Mouse (Mus musculus) lung, postnatal 0 days (tissue): ENCODE measurements at regions not wholly inside any gene's neighbourhood (a gene's known extent, or its start where the extent isn't known, plus 50 kb on each side); places are given as distances from the start of the nearest gene placed in this dataset.

Experiments
- ATAC-seq: fragments of 200-750 bp; cut with Nextera tagmentation; 2 replicates; pipeline ENCODE4 v1.8.0; 2017; ENCODE audit warnings: moderate library complexity
- DNase-seq: peaks from one replicate; pipeline ENCODE4 v3.0.0-alpha.2; 2016; ENCODE audit warnings: low spot score
- H3K27ac ChIP-seq: fragments of 300-500 bp; sonication (generic); 2 replicates; pipeline ENCODE4 v1.5.1; 2014; ENCODE audit warnings: antibody characterized with exemption, mild to moderate bottlenecking, low read length, mixed read lengths
- H3K27me3 ChIP-seq: fragments of 300-500 bp; sonication (generic); replicated peaks from 2 replicates; pipeline ENCODE4 v1.6.1; 2014; ENCODE audit warnings: low read length, mixed read lengths; ENCODE audit not compliant: insufficient read depth
- H3K36me3 ChIP-seq: fragments of 300-500 bp; sonication (generic); 2 replicates; pipeline ENCODE4 v1.6.1; 2014; ENCODE audit warnings: low read length, mixed read lengths; ENCODE audit not compliant: insufficient read depth
- H3K4me1 ChIP-seq: fragments of 300-500 bp; sonication (generic); 2 replicates; pipeline ENCODE4 v1.6.1; 2014; ENCODE audit warnings: antibody characterized with exemption, low read depth, low read length, mixed read lengths; ENCODE audit not compliant: insufficient read depth
- H3K4me2 ChIP-seq: fragments of 300-500 bp; sonication (generic); replicated peaks from 2 replicates; pipeline ENCODE4 v1.6.1; 2014; ENCODE audit warnings: low read depth, mild to moderate bottlenecking, low read length, moderate library complexity, mixed read lengths
- H3K4me3 ChIP-seq: fragments of 300-500 bp; sonication (generic); 2 replicates; pipeline ENCODE4 v1.5.1; 2014; ENCODE audit warnings: low read depth, low read length
- H3K9ac ChIP-seq: fragments of 300-500 bp; sonication (generic); replicated peaks from 2 replicates; pipeline ENCODE4 v1.6.1; 2014; ENCODE audit warnings: low read depth, mild to moderate bottlenecking
- H3K9me3 ChIP-seq: fragments of 300-500 bp; sonication (generic); 2 replicates; pipeline ENCODE4 v1.6.1; 2016; ENCODE audit warnings: low read length, mixed read lengths
- CTCF ChIP-seq: IDR thresholded peaks from 2 replicates; pipeline ENCODE4 v1.5.1; 2016; ENCODE audit warnings: antibody characterized with exemption, mild to moderate bottlenecking
- EP300 ChIP-seq: IDR thresholded peaks from 2 replicates; pipeline ENCODE4 v1.6.1; 2016; ENCODE audit warnings: antibody characterized with exemption, mild to moderate bottlenecking, control low read depth
- WGBS: fragments of 180-500 bp; shearing (Covaris S2); extraction: QIAGEN DNeasy Blood & Tissue Kit; methylation state at CpG from one replicate; pipeline ENCODE4 v1.1.7; 2014; 5-methylcytosine and 5-hydroxymethylcytosine counted together

GRCm38 (mm10) chr13:35302088-35302487, 275.2 kb upstream of the Eci2 start:
- TF ChIP-seq CTCF = no peak
- TF ChIP-seq EP300 = no peak
- no peaks in the 10 kb centered on the region for H3K27me3 ChIP-seq
- H3K9ac ChIP-seq = no peak overlapping the region
- no peak overlapping the region for H3K27ac ChIP-seq
- no peaks in the 10 kb centered on the region for H3K9me3 ChIP-seq
- H3K36me3 ChIP-seq = no peaks in the 10 kb centered on the region
- DNase-seq (no peak), ATAC-seq (no peak)
- 63% methylated on average over 1 of the region's 1 CpGs for WGBS
- H3K4me1 ChIP-seq = no peaks in the 10 kb centered on the region
- H3K4me2 ChIP-seq = no peak overlapping the region
- no peak overlapping the region for H3K4me3 ChIP-seq

- 83% methylated on average over 1 of the region's 1 CpGs for WGBS
- TF ChIP-seq CTCF (peak; percentile 32; the same call in 1 of the 2 replicates), EP300 (no peak)
- H3K27me3 ChIP-seq = no peaks in the 10 kb centered on the region
- DNase-seq (no peak), ATAC-seq (no peak)
- no peaks in the 10 kb centered on the region for H3K4me1 ChIP-seq
- no peak overlapping the region for H3K27ac ChIP-seq
- no peak overlapping the region for H3K4me3 ChIP-seq
- no peaks in the 10 kb centered on the region for H3K9me3 ChIP-seq
- H3K4me2 ChIP-seq = no peak overlapping the region
- H3K36me3 ChIP-seq = no peaks in the 10 kb centered on the region
- no peak overlapping the region for H3K9ac ChIP-seq
Observed at GRCm38 (mm10) chr13:35316772-35317171, 289.9 kb upstream of the Eci2 start.

GRCm38 (mm10) chr13:35326682-35327242, 299.9 kb upstream of the Eci2 start:
- Histone ChIP-seq H3K4me1 (no peaks in the 10 kb centered on the region), H3K36me3 (no peaks in the 10 kb centered on the region), H3K27me3 (no peaks in the 10 kb centered on the region), H3K4me3 (no peak overlapping the region), H3K27ac (no peak overlapping the region), H3K9me3 (no peaks in the 10 kb centered on the region), H3K4me2 (peak overlapping the region; percentile 25; the same call in 1 of the 2 replicates), H3K9ac (no peak overlapping the region)
- TF ChIP-seq EP300 (no peak), CTCF (no peak)
- ATAC-seq (no peak), DNase-seq (no peak)
- WGBS = 42% methylated on average over 10 of the region's 10 CpGs

- 43% methylated on average over 2 of the region's 2 CpGs for WGBS
- no peak overlapping the region for H3K4me3 ChIP-seq
- H3K4me1 ChIP-seq = no peaks in the 10 kb centered on the region
- H3K9me3 ChIP-seq = no peaks in the 10 kb centered on the region
- no peak overlapping the region for H3K9ac ChIP-seq
- no peaks in the 10 kb centered on the region for H3K36me3 ChIP-seq
- ATAC-seq (no peak), DNase-seq (no peak)
- H3K27me3 ChIP-seq = no peaks in the 10 kb centered on the region
- no peak overlapping the region for H3K27ac ChIP-seq
- TF ChIP-seq CTCF (no peak), EP300 (no peak)
- H3K4me2 ChIP-seq = no peak overlapping the region
Observed at GRCm38 (mm10) chr13:35328320-35328719, 301.4 kb upstream of the Eci2 start.

- H3K36me3 ChIP-seq = no peaks in the 10 kb centered on the region
- H3K4me3 ChIP-seq = no peak overlapping the region
- WGBS = 83% methylated on average over 1 of the region's 1 CpGs
- no peak overlapping the region for H3K9ac ChIP-seq
- DNase-seq (no peak), ATAC-seq (no peak)
- no peaks in the 10 kb centered on the region for H3K27me3 ChIP-seq
- TF ChIP-seq EP300 (no peak), CTCF (no peak)
- no peak overlapping the region for H3K4me2 ChIP-seq
- H3K9me3 ChIP-seq = no peaks in the 10 kb centered on the region
- H3K27ac ChIP-seq = no peak overlapping the region
- no peaks in the 10 kb centered on the region for H3K4me1 ChIP-seq
Observed at GRCm38 (mm10) chr13:35330926-35331325, 304.0 kb upstream of the Eci2 start.

GRCm38 (mm10) chr13:35345507-35346129, 314.0 kb upstream of the Cdyl start:
- ATAC-seq = no peak
- 73% methylated on average over 2 of the region's 2 CpGs for WGBS

GRCm38 (mm10) chr13:35348283-35348682, 311.4 kb upstream of the Cdyl start:
- ATAC-seq = no peak
- Histone ChIP-seq H3K9me3 (no peaks in the 10 kb centered on the region), H3K4me2 (no peak overlapping the region)

More at GRCm38 (mm10) chr13:35345507-35346129, 314.0 kb upstream of the Cdyl start:
- H3K9ac ChIP-seq = no peak overlapping the region
- no peaks in the 10 kb centered on the region for H3K9me3 ChIP-seq
- no peak for DNase-seq
- no peaks in the 10 kb centered on the region for H3K27me3 ChIP-seq
- no peaks in the 10 kb centered on the region for H3K4me1 ChIP-seq
- no peaks in the 10 kb centered on the region for H3K36me3 ChIP-seq
- no peak overlapping the region for H3K27ac ChIP-seq
- no peak overlapping the region for H3K4me2 ChIP-seq
- H3K4me3 ChIP-seq = no peak overlapping the region
- TF ChIP-seq EP300 (no peak), CTCF (no peak)

More at GRCm38 (mm10) chr13:35348283-35348682, 311.4 kb upstream of the Cdyl start:
- TF ChIP-seq EP300 = no peak
- TF ChIP-seq CTCF = no peak
- no peaks in the 10 kb centered on the region for H3K36me3 ChIP-seq
- no peak overlapping the region for H3K4me3 ChIP-seq
- WGBS = 75% methylated on average over 3 of the region's 3 CpGs
- H3K27me3 ChIP-seq = no peaks in the 10 kb centered on the region
- H3K9ac ChIP-seq = no peak overlapping the region
- H3K27ac ChIP-seq = no peak overlapping the region
- no peaks in the 10 kb centered on the region for H3K4me1 ChIP-seq
- DNase-seq = no peak
